Mouse (Mus musculus): ENCODE data around the gene Prg3. TPM values are rescaled to one million over a fixed set of nuclear protein-coding genes. Genes with fewer than 3 reads are reported as not detected.
A peak's percentile ranks its signal among the peaks of the same experiment; 100 is the strongest.

The Prg3 gene
- total and polyA plus RNA-seq, 3 experiments: not detected

GRCm38 (mm10) chr2:84962906-84963507 is 25.0 kb upstream of the Prg3 start:
- Histone ChIP-seq H3K79me2 (replicated peaks; ENCODE audit: control insufficient read depth, extremely low read depth, insufficient read depth, poor library complexity, severe bottlenecking) (no peaks in the 10 kb centered on the region), H3K36me3 (replicated peaks in 1 of 2; ENCODE audit: control insufficient read depth in 1 of 2, insufficient read depth in 1 of 2, low read length in 1 of 2) (peaks cover 14 to 30% of the 10 kb centered on the region in 2 experiments), H3K27ac (ENCODE audit: insufficient read depth, low read depth) (peak overlapping the region; percentile 96), H3K9me3 (replicated peaks; ENCODE audit: low read length) (peaks cover 3% of the 10 kb centered on the region), H3K27me3 (replicated peaks) (no peaks in the 10 kb centered on the region), H3K4me2 (ENCODE audit: insufficient read depth, low read depth, poor library complexity, severe bottlenecking) (peak overlapping the region; percentile 59), H3K4me3 (replicated peaks in 1 of 3; ENCODE audit: low read depth in 2 of 3, low read length in 2 of 3, poor library complexity in 1 of 3) (no peak overlapping the region), H3K9ac (ENCODE audit: insufficient read depth, low read depth) (peak overlapping the region; percentile 34; the same call in 1 of the 2 replicates), H3K4me1 (ENCODE audit: control insufficient read depth in 1 of 2, insufficient read depth in 2 of 2) (peaks cover 39 to 97% of the 10 kb centered on the region in 2 experiments)
- TF ChIP-seq ZNF384 (IDR thresholded peaks at IDR 0.05; ENCODE audit: low read depth, low read length) (peak; percentile 84), MYC (IDR thresholded peaks at IDR 0.05; ENCODE audit: low read depth, low read length) (peak; percentile 68), CTCF (conservative IDR thresholded peaks at IDR 0.05 in 1 of 2, IDR thresholded peaks at IDR 0.05 in 1 of 2; ENCODE audit: low read depth in 2 of 2, low read length in 2 of 2) (no peak)
- in situ Hi-C loops (cut with MboI; ENCODE audit: low pct_ligation_motif_present, low pct_unique_long_range_greater_than_20kb, low sequenced_read_pairs): loop anchor here (5.0 kb wide), 1 partner anchor 39 kb away; no protein-coding TSS in a partner anchor
- DNase-seq (ENCODE audit: extremely low read depth): no peak
- dilution Hi-C loops (cut with MboI; ENCODE audit: extremely low pct_ligation_motif_present, extremely low pct_unique_long_range_greater_than_20kb, low sequenced_read_pairs): no loop called here

- Histone ChIP-seq H3K4me1 (ENCODE audit: control insufficient read depth in 1 of 2, insufficient read depth in 2 of 2) (peaks cover 35 to 95% of the 10 kb centered on the region in 2 experiments), H3K27me3 (replicated peaks) (no peaks in the 10 kb centered on the region), H3K36me3 (replicated peaks in 1 of 2; ENCODE audit: control insufficient read depth in 1 of 2, insufficient read depth in 1 of 2, low read length in 1 of 2) (peaks cover 7 to 19% of the 10 kb centered on the region in 2 experiments), H3K9ac (ENCODE audit: insufficient read depth, low read depth) (no peak overlapping the region), H3K4me2 (ENCODE audit: insufficient read depth, low read depth, poor library complexity, severe bottlenecking) (peak overlapping the region; percentile 62), H3K27ac (ENCODE audit: insufficient read depth, low read depth) (peak overlapping the region; percentile 96), H3K9me3 (replicated peaks; ENCODE audit: low read length) (peaks cover 3% of the 10 kb centered on the region), H3K79me2 (replicated peaks; ENCODE audit: control insufficient read depth, extremely low read depth, insufficient read depth, poor library complexity, severe bottlenecking) (no peaks in the 10 kb centered on the region), H3K4me3 (replicated peaks in 1 of 3; ENCODE audit: low read depth in 2 of 3, low read length in 2 of 3, poor library complexity in 1 of 3) (peak overlapping the region in 1 of 3 experiments; percentile 11)
- in situ Hi-C loops (cut with MboI; ENCODE audit: low pct_ligation_motif_present, low pct_unique_long_range_greater_than_20kb, low sequenced_read_pairs): loop anchor here (5.0 kb wide), 1 partner anchor 38 kb away; no protein-coding TSS in a partner anchor
- peak; percentile 92 for DNase-seq (ENCODE audit: extremely low read depth)
- dilution Hi-C loops (cut with MboI; ENCODE audit: extremely low pct_ligation_motif_present, extremely low pct_unique_long_range_greater_than_20kb, low sequenced_read_pairs): no loop called here
- TF ChIP-seq NELFE (IDR thresholded peaks at IDR 0.05; ENCODE audit: low read depth, low read length): no peak
- peak; percentile 94 for TF ChIP-seq TCF12 (IDR thresholded peaks at IDR 0.05; ENCODE audit: low read depth, low read length)
- peak; percentile 77; the same call in 1 of the 2 replicates for TF ChIP-seq SIN3A (IDR thresholded peaks at IDR 0.05; ENCODE audit: low read length)
- no peak for TF ChIP-seq POLR2AphosphoS2 (IDR thresholded peaks at IDR 0.05; ENCODE audit: low read depth, low read length)
- no peak for TF ChIP-seq ZC3H11A (IDR thresholded peaks at IDR 0.05; ENCODE audit: low read depth, low read length)
- TF ChIP-seq HCFC1 (IDR thresholded peaks at IDR 0.05; ENCODE audit: low read depth, low read length): no peak
- TF ChIP-seq PAX5 (IDR thresholded peaks at IDR 0.05; ENCODE audit: low read length): no peak
- TF ChIP-seq MAZ (IDR thresholded peaks at IDR 0.05; ENCODE audit: low read depth, low read length): no peak
- TF ChIP-seq ELF1 (IDR thresholded peaks at IDR 0.05; ENCODE audit: low read depth, low read length): 0 out of 2 replicates have a peak, but pooled peaks have one; percentile 28
- no peak for TF ChIP-seq USF1 (IDR thresholded peaks at IDR 0.05; ENCODE audit: low read depth, low read length)
- TF ChIP-seq MAX (IDR thresholded peaks at IDR 0.05; ENCODE audit: low read length): peak; percentile 15; the same call in 1 of the 2 replicates
- TF ChIP-seq ZMIZ1 (IDR thresholded peaks at IDR 0.05; ENCODE audit: low read depth, low read length): no peak
- TF ChIP-seq SMC3 (IDR thresholded peaks at IDR 0.05; ENCODE audit: low read depth, low read length): no peak; the same call in 1 of the 2 replicates
- TF ChIP-seq BHLHE40 (IDR thresholded peaks at IDR 0.05; ENCODE audit: low read depth, low read length): peak; percentile 99
- no peak for TF ChIP-seq MXI1 (IDR thresholded peaks at IDR 0.05; ENCODE audit: low read depth, low read length)
- peak; percentile 53 for TF ChIP-seq JUND (conservative IDR thresholded peaks at IDR 0.05; ENCODE audit: low read depth, low read length)
- peak; percentile 61; the same call in 1 of the 2 replicates for TF ChIP-seq MYC (IDR thresholded peaks at IDR 0.05; ENCODE audit: low read depth, low read length)
- no peak for TF ChIP-seq KAT2A (IDR thresholded peaks at IDR 0.05; ENCODE audit: insufficient replicate concordance, low read length)
- peak; percentile 90 for TF ChIP-seq RCOR1 (conservative IDR thresholded peaks at IDR 0.05; ENCODE audit: low read depth, low read length)
- peak; percentile 77; the same call in 1 of the 2 replicates for TF ChIP-seq MEF2A (IDR thresholded peaks at IDR 0.05; ENCODE audit: borderline replicate concordance, low read depth, low read length)
- peak; percentile 98 for TF ChIP-seq ZNF384 (IDR thresholded peaks at IDR 0.05; ENCODE audit: low read depth, low read length)
- TF ChIP-seq JUN (IDR thresholded peaks at IDR 0.05; ENCODE audit: insufficient read depth, low read depth, low read length): peak; percentile 50
- TF ChIP-seq GABPA (IDR thresholded peaks at IDR 0.05; ENCODE audit: insufficient replicate concordance, low read depth, low read length): no peak
- peak; percentile 71 for TF ChIP-seq IRF4 (IDR thresholded peaks at IDR 0.05; ENCODE audit: low read depth, low read length)
- peak; percentile 65; the same call in 1 of the 2 replicates for TF ChIP-seq MAFK (IDR thresholded peaks at IDR 0.05; ENCODE audit: insufficient replicate concordance, low read length)
- peak; percentile 90 for TF ChIP-seq EP300 (IDR thresholded peaks at IDR 0.05; ENCODE audit: low read length)
- TF ChIP-seq CHD2 (IDR thresholded peaks at IDR 0.05; ENCODE audit: low read length): peak; percentile 88
- no peak for TF ChIP-seq E2F4 (IDR thresholded peaks at IDR 0.05; ENCODE audit: insufficient replicate concordance, low read depth, low read length)
Observed at GRCm38 (mm10) chr2:84964111-84964801, 23.8 kb upstream of the Prg3 start.

Data from CH12.LX (cell line).